Mouse (Mus musculus) kidney, embryonic 16.5 days (tissue): Measurements from ENCODE around the gene Barx2. TPM values are rescaled to one million over a fixed set of nuclear protein-coding genes. Genes with fewer than 3 reads are reported as not detected.

Experiments used
- ATAC-seq: fragments of 200-750 bp; cut with Nextera tagmentation; 2 replicates; pipeline ENCODE4 v1.8.0; 2017; ENCODE audit warnings: moderate TSS enrichment; ENCODE audit not compliant: low FRiP score, low TSS enrichment
- H3K27ac ChIP-seq: fragments of 300-500 bp; sonication (generic); 2 replicates; pipeline ENCODE4 v1.5.1; 2014; ENCODE audit warnings: low read length
- H3K27me3 ChIP-seq: fragments of 300-500 bp; sonication (generic); 2 replicates; pipeline ENCODE4 v1.6.1; 2014; ENCODE audit warnings: low read length, control low read depth, mixed read lengths; ENCODE audit not compliant: insufficient read depth
- H3K36me3 ChIP-seq: fragments of 300-500 bp; sonication (generic); 2 replicates; pipeline ENCODE4 v1.6.1; 2014; ENCODE audit warnings: low read length, control low read depth, mixed read lengths; ENCODE audit not compliant: insufficient read depth
- H3K4me1 ChIP-seq: fragments of 300-500 bp; sonication (generic); 2 replicates; pipeline ENCODE4 v1.6.1; 2014; ENCODE audit warnings: low read length, control low read depth, mixed read lengths; ENCODE audit not compliant: insufficient read depth
- H3K4me2 ChIP-seq: fragments of 300-500 bp; sonication (generic); replicated peaks from 2 replicates; pipeline ENCODE4 v1.6.1; 2014; ENCODE audit warnings: low read depth, low read length
- H3K4me3 ChIP-seq: fragments of 300-500 bp; sonication (generic); 2 replicates; pipeline ENCODE4 v1.5.1; 2014; ENCODE audit warnings: mild to moderate bottlenecking, low read length
- H3K9ac ChIP-seq: fragments of 300-500 bp; sonication (generic); replicated peaks from 2 replicates; pipeline ENCODE4 v1.6.1; 2014; ENCODE audit warnings: low read length
- H3K9me3 ChIP-seq: fragments of 300-500 bp; sonication (generic); 2 replicates; pipeline ENCODE4 v1.6.1; 2016; ENCODE audit warnings: low read length, control low read depth
- WGBS: fragments of 180-500 bp; shearing (Covaris S2); extraction: QIAGEN DNeasy Blood & Tissue Kit; methylation state at CpG from one replicate; pipeline ENCODE4 v1.1.7; 2014; 5-methylcytosine and 5-hydroxymethylcytosine counted together
- polyA plus RNA-seq: library from polyadenylated mRNA; unstranded; fragments of >200 nt; fragmentation: Nextera tagmentation; extraction: Ambion mirVana; gene quantifications from 2 replicates; pipeline ENCODE4 v1.2.1, GENCODE M21; 2015

The Barx2 gene
- polyA plus RNA-seq, 1 experiment from 2014 or later: not detected

DNA sequence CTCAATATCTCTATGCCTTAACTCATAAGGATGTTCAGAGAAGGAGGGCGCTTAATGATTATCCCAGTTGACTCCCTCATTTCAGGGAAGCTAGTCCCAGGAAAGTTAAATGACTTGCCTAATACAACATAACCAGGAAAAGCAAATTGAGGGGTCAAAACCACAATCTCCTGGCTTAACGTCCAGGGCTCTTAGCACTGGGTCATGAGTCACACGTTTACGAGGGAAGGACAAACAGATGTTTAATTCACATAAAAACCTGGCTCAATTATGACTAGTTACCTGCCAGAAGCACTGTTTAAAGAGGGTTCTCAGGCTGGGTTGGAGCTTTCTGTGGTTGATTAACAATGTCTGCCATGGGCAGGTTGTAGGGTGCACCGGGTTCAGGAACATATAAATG, 53.8 kb downstream of the Barx2 start:
- no peak overlapping the region for H3K27ac ChIP-seq
- H3K4me1 ChIP-seq: peaks cover 15% of the 10 kb centered on the region; the same call in 1 of the 2 replicates
- no peaks in the 10 kb centered on the region for H3K27me3 ChIP-seq
- no peak overlapping the region for H3K4me3 ChIP-seq
- H3K36me3 ChIP-seq: no peaks in the 10 kb centered on the region
- no peaks in the 10 kb centered on the region for H3K9me3 ChIP-seq
- H3K4me2 ChIP-seq: no peak overlapping the region
- no peak for ATAC-seq
- H3K9ac ChIP-seq: no peak overlapping the region
- 68% methylated on average over 5 of the region's 5 CpGs for WGBS

- H3K27ac ChIP-seq: no peak overlapping the region
- H3K36me3 ChIP-seq: no peaks in the 10 kb centered on the region
- H3K4me2 ChIP-seq: peak overlapping the region; percentile 54
- peak overlapping the region; percentile 41; the same call in 1 of the 2 replicates for H3K9ac ChIP-seq
- ATAC-seq: peak; percentile 47; the same call in 1 of the 2 replicates
- H3K9me3 ChIP-seq: no peaks in the 10 kb centered on the region
- peaks cover 15% of the 10 kb centered on the region; the same call in 1 of the 2 replicates for H3K4me1 ChIP-seq
- peak overlapping the region; percentile 30 for H3K4me3 ChIP-seq
- 7% methylated on average over 20 of the region's 20 CpGs for WGBS
- H3K27me3 ChIP-seq: no peaks in the 10 kb centered on the region
Observed at GRCm38 (mm10) chr9:31858720-31859340, 54.4 kb downstream of the Barx2 start.

DNA sequence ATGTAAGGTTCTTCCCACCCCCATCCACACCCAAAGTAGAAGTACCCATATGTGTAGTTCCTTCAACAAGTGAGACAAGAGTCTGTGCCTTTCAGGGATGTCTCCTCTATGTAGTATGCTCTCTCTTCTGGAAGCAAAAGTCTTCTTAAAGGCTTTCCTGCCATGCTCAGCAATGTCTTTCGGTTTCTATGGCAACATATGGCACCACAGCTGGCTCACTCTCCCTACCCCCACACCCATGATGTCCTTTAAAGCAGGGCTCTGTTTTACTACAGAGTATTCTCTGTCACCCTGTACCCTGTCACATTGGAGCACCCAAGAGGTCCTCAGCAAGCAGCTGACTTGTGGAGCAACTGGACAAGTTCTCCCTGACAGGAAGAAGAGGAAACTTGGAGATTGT, 55.8 kb downstream of the Barx2 start:
- Histone ChIP-seq H3K9me3 (no peaks in the 10 kb centered on the region), H3K27ac (no peak overlapping the region), H3K27me3 (no peaks in the 10 kb centered on the region), H3K4me3 (no peak overlapping the region), H3K9ac (no peak overlapping the region), H3K36me3 (no peaks in the 10 kb centered on the region), H3K4me1 (peaks cover 15% of the 10 kb centered on the region; the same call in 1 of the 2 replicates), H3K4me2 (no peak overlapping the region)
- no peak for ATAC-seq
- WGBS: 82% methylated on average over 1 of the region's 1 CpGs

GRCm38 (mm10) chr9:31856437-31856836, 56.8 kb downstream of the Barx2 start:
- H3K4me1 ChIP-seq: peaks cover 15% of the 10 kb centered on the region; the same call in 1 of the 2 replicates
- H3K4me3 ChIP-seq: no peak overlapping the region
- ATAC-seq: 0 out of 2 replicates have a peak, but pooled peaks have one; percentile 37
- H3K9ac ChIP-seq: no peak overlapping the region
- WGBS: 30% methylated on average over 8 of the region's 8 CpGs
- no peak overlapping the region for H3K4me2 ChIP-seq
- H3K27ac ChIP-seq: no peak overlapping the region
- no peaks in the 10 kb centered on the region for H3K9me3 ChIP-seq
- no peaks in the 10 kb centered on the region for H3K36me3 ChIP-seq
- H3K27me3 ChIP-seq: no peaks in the 10 kb centered on the region

DNA sequence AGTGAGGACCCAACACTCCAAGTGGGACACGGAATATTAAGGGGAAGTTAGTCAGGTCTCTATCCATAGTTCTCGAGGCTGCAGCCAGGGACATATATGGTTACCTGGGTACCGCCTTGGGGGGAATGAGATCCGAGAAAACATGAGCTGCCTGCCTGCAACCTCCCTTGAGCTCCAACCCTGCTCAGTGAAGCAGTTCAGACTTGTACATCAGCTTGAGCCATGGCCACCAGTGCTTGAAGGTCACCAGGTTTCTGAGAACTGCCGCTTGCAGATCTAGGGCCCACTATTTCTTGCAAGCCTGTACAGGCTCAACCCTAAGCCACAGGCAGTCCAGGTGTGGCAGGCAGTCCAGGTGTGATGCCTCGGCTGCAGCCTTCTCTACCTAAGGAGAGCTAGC, 57.6 kb downstream of the Barx2 start:
- 50% methylated on average over 6 of the region's 6 CpGs for WGBS
- H3K36me3 ChIP-seq: no peaks in the 10 kb centered on the region
- H3K27me3 ChIP-seq: no peaks in the 10 kb centered on the region
- peak; percentile 69 for ATAC-seq
- H3K4me2 ChIP-seq: no peak overlapping the region
- H3K9ac ChIP-seq: no peak overlapping the region
- peaks cover 15% of the 10 kb centered on the region; the same call in 1 of the 2 replicates for H3K4me1 ChIP-seq
- H3K9me3 ChIP-seq: no peaks in the 10 kb centered on the region
- no peak overlapping the region for H3K4me3 ChIP-seq
- H3K27ac ChIP-seq: no peak overlapping the region

- Histone ChIP-seq H3K9ac (no peak overlapping the region), H3K4me1 (peaks cover 6% of the 10 kb centered on the region; the same call in 1 of the 2 replicates), H3K9me3 (no peaks in the 10 kb centered on the region), H3K4me3 (no peak overlapping the region), H3K36me3 (no peaks in the 10 kb centered on the region), H3K27ac (no peak overlapping the region), H3K27me3 (no peaks in the 10 kb centered on the region), H3K4me2 (no peak overlapping the region)
- ATAC-seq: no peak
- 68% methylated on average over 8 of the region's 8 CpGs for WGBS
Observed at GRCm38 (mm10) chr9:31851710-31852109, 61.6 kb downstream of the Barx2 start.

DNA sequence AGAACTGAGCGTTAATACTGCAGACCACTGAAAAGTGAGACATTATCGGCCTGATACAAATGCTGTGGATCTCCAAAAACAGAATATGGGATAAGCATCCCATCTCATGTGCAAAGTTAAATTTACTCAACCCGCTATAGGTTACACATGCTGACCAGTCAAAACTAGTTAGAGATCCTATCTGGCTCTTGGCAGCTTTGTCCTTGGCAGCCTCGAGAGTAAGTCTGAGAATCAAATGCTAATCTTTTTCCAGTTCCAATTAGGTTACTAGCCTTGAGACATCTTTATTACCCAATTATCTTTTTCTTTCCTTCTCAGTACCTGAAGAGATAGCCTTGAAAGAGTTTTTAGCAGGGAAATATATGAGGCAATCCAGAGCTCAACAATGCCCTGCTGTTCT, 62.6 kb downstream of the Barx2 start:
- no peak overlapping the region for H3K27ac ChIP-seq
- no peaks in the 10 kb centered on the region for H3K27me3 ChIP-seq
- H3K4me3 ChIP-seq: no peak overlapping the region
- WGBS: 82% methylated on average over 4 of the region's 4 CpGs
- no peaks in the 10 kb centered on the region for H3K36me3 ChIP-seq
- H3K4me1 ChIP-seq: no peaks in the 10 kb centered on the region
- no peak overlapping the region for H3K4me2 ChIP-seq
- no peak overlapping the region for H3K9ac ChIP-seq
- no peak for ATAC-seq
- no peaks in the 10 kb centered on the region for H3K9me3 ChIP-seq

DNA sequence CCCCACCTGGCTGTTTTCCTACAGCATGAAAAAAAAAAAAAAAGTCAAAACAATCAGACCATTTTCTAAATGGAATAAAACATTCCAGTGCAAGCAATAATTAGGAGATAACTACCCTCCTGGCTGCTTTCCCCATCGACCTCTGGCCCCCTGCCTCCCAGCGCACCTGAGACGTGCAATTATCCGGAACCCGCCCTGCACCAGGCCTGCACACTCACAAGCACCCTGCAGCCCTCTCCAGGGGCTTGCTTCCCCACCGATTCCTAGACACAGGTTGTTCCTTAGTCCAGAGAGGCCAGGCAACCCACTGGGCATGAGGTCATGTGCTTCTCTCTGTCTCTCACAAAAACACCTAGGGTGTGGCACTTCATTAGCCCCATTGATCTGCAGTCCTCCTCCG, 63.9 kb downstream of the Barx2 start:
- Histone ChIP-seq H3K9me3 (no peaks in the 10 kb centered on the region), H3K4me2 (no peak overlapping the region), H3K4me3 (no peak overlapping the region), H3K9ac (no peak overlapping the region), H3K27ac (no peak overlapping the region), H3K36me3 (no peaks in the 10 kb centered on the region), H3K27me3 (no peaks in the 10 kb centered on the region), H3K4me1 (no peaks in the 10 kb centered on the region)
- ATAC-seq: no peak
- 68% methylated on average over 7 of the region's 7 CpGs for WGBS

DNA sequence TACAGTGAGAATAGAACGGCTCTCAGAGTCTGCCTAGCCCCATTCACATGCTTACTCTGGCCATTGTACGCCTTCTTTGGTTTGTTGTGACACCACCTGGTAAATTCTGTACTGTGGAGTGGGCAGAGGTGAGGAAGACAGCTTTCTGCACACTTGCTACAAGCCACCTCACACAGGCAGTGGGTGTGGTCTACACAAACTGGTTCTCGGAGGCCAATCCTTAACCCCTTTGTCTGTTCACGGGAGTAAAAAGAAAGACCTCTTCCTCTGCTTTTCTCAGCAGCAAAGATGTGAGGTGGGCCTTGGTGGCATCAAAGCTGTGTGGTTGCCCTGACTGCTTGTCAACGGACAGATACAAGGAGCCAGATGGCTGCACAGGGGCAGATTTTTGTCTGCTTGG, 68.6 kb downstream of the Barx2 start:
- H3K4me1 ChIP-seq: peaks cover 2% of the 10 kb centered on the region
- ATAC-seq: no peak
- 72% methylated on average over 5 of the region's 5 CpGs for WGBS
- H3K27me3 ChIP-seq: no peaks in the 10 kb centered on the region
- H3K9me3 ChIP-seq: no peaks in the 10 kb centered on the region
- H3K27ac ChIP-seq: no peak overlapping the region
- no peak overlapping the region for H3K4me3 ChIP-seq
- no peaks in the 10 kb centered on the region for H3K36me3 ChIP-seq
- no peak overlapping the region for H3K4me2 ChIP-seq
- no peak overlapping the region for H3K9ac ChIP-seq

DNA sequence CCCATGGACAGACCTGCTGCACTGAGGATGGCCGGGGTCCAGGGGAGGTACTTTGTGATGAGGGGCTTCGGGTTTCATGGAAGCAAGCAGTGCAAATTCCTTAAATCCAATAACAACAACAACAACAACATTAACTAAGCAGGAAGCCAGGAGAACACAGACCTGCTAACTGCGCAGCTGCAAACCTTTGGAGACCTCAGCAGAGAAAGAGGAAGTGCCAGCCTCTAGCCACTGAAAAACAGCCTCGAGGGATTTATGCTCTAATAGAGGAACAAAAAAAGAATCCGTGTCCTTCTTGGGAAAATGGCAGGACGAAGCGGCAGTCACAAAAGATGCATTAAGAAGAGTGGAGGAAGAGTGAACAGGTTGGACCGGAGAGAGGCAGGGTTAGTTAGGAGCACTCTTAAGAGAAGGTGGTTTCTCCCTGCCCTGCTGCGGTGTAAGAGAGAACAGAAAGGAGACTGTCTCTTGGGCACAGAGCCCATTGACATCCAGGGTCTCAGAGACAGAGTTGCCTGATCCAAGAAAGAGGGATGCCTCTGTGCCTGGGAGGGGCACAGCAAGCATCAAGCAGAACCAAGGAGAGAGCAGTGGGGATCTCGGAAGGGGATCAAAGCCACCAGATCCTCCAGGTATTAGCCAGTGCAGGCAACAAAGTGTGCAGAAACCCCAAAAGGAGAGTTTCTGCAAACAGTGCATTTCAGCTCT, 72.0 kb downstream of the Barx2 start:
- Histone ChIP-seq H3K4me1 (peaks cover 11% of the 10 kb centered on the region), H3K4me2 (no peak overlapping the region), H3K4me3 (no peak overlapping the region), H3K9me3 (no peaks in the 10 kb centered on the region), H3K27ac (no peak overlapping the region), H3K36me3 (no peaks in the 10 kb centered on the region), H3K27me3 (no peaks in the 10 kb centered on the region), H3K9ac (no peak overlapping the region)
- no peak for ATAC-seq
- WGBS: 59% methylated on average over 10 of the region's 10 CpGs
